Mouse (Mus musculus) small intestine, adult 2 months (tissue): Measurements from ENCODE around the gene Cracr2a. TPM values are rescaled to one million over a fixed set of nuclear protein-coding genes. Genes with fewer than 3 reads are reported as not detected.

ENCODE experiments used
- H3K27ac ChIP-seq: fragments of 200-500 bp; 2 replicates; pipeline ENCODE4 v1.5.1; 2012; ENCODE audit warnings: low read depth, low read length, control low read depth, inconsistent platforms; ENCODE audit not compliant: insufficient read depth
- H3K27me3 ChIP-seq: fragments of 200-500 bp; 2 replicates; pipeline ENCODE4 v1.6.1; 2012; ENCODE audit warnings: mild to moderate bottlenecking, moderate library complexity, low read length, inconsistent platforms; ENCODE audit not compliant: control insufficient read depth, insufficient read depth
- H3K36me3 ChIP-seq: fragments of 200-500 bp; 2 replicates; pipeline ENCODE4 v1.6.1; 2012; ENCODE audit warnings: mild to moderate bottlenecking, low read length, control low read depth, inconsistent platforms; ENCODE audit not compliant: control insufficient read depth, insufficient read depth
- H3K4me1 ChIP-seq: fragments of 200-500 bp; 2 replicates; pipeline ENCODE4 v1.6.1; 2012; ENCODE audit warnings: low read length, inconsistent platforms, mixed read lengths; ENCODE audit not compliant: control insufficient read depth, insufficient read depth, insufficient read length
- H3K4me3 ChIP-seq: fragments of 200-500 bp; 2 replicates; pipeline ENCODE4 v1.5.1; 2012; ENCODE audit warnings: low read depth, mild to moderate bottlenecking, control low read depth, inconsistent platforms, low read length, moderate library complexity
- CTCF ChIP-seq: fragments of 200-500 bp; IDR thresholded peaks from 2 replicates; pipeline ENCODE4 v1.5.1; 2012; ENCODE audit warnings: low read depth, mild to moderate bottlenecking, control low read depth, inconsistent platforms, low read length, moderate library complexity, mixed read lengths; ENCODE audit not compliant: insufficient replicate concordance, insufficient read length; ENCODE audit errors: extremely low read depth
- POLR2A ChIP-seq: fragments of 200-500 bp; IDR thresholded peaks from 2 replicates; pipeline ENCODE4 v1.6.1; 2012; ENCODE audit warnings: low read depth, mild to moderate bottlenecking, control low read depth, inconsistent platforms, low read length, moderate library complexity
- WGBS: fragments of 180-500 bp; shearing (Covaris S2); methylation state at CpG from one replicate; pipeline ENCODE4 v1.1.7; 2018; 5-methylcytosine and 5-hydroxymethylcytosine counted together
- polyA plus RNA-seq: library from polyadenylated mRNA; depleted of rRNA; stranded (reverse); fragments of >200 nt; gene quantifications from 2 replicates; pipeline ENCODE4 v1.2.3, GENCODE M21; 2012

The Cracr2a gene
- polyA plus RNA-seq, 1 experiment = 7.0 TPM

GRCm38 (mm10) chr6:127540517-127540916 lies 20.6 kb upstream of the Cracr2a start:
- H3K4me3 ChIP-seq = no peak overlapping the region
- H3K27me3 ChIP-seq = no peaks in the 10 kb centered on the region; the same call in none of the 2 replicates
- TF ChIP-seq POLR2A = no peak
- no peak for TF ChIP-seq CTCF
- H3K27ac ChIP-seq = no peak overlapping the region
- H3K36me3 ChIP-seq = no peaks in the 10 kb centered on the region
- WGBS = 64% methylated on average over 4 of the region's 4 CpGs
- peaks cover 2% of the 10 kb centered on the region; the same call in 1 of the 2 replicates for H3K4me1 ChIP-seq

- H3K27me3 ChIP-seq = no peaks in the 10 kb centered on the region; the same call in none of the 2 replicates
- H3K4me1 ChIP-seq = peaks cover 5% of the 10 kb centered on the region; the same call in 1 of the 2 replicates
- H3K4me3 ChIP-seq = no peak overlapping the region
- H3K27ac ChIP-seq = no peak overlapping the region
- H3K36me3 ChIP-seq = no peaks in the 10 kb centered on the region
- TF ChIP-seq POLR2A = no peak
- TF ChIP-seq CTCF = peak; percentile 40; the same call in 1 of the 2 replicates
- WGBS = 25% methylated on average over 18 of the region's 18 CpGs
These were observed 19.3 kb upstream of the Cracr2a start for GRCm38 (mm10) chr6:127541617-127542374.

- H3K27me3 ChIP-seq = no peaks in the 10 kb centered on the region
- H3K4me3 ChIP-seq = no peak overlapping the region
- TF ChIP-seq POLR2A (no peak), CTCF (no peak)
- WGBS = 12% methylated on average over 4 of the region's 4 CpGs
- H3K4me1 ChIP-seq = peaks cover 6% of the 10 kb centered on the region; the same call in 1 of the 2 replicates
- no peaks in the 10 kb centered on the region for H3K36me3 ChIP-seq
- no peak overlapping the region for H3K27ac ChIP-seq
These were observed 14.5 kb upstream of the Cracr2a start for GRCm38 (mm10) chr6:127546676-127547075.

GRCm38 (mm10) chr6:127552940-127553339 lies 8.2 kb upstream of the Cracr2a start:
- TF ChIP-seq POLR2A (no peak), CTCF (no peak)
- H3K36me3 ChIP-seq = no peaks in the 10 kb centered on the region
- no peaks in the 10 kb centered on the region for H3K27me3 ChIP-seq
- H3K4me1 ChIP-seq = 0 out of 2 replicates have a peak, but pooled peaks cover under 1% of the 10 kb centered on the region
- WGBS = 90% methylated on average over 4 of the region's 4 CpGs
- no peak overlapping the region for H3K4me3 ChIP-seq
- no peak overlapping the region for H3K27ac ChIP-seq

GRCm38 (mm10) chr6:127555553-127555952 lies 5.6 kb upstream of the Cracr2a start:
- H3K36me3 ChIP-seq = no peaks in the 10 kb centered on the region
- WGBS = 45% methylated on average over 6 of the region's 6 CpGs
- H3K27me3 ChIP-seq = no peaks in the 10 kb centered on the region
- no peak overlapping the region for H3K27ac ChIP-seq
- TF ChIP-seq CTCF = no peak
- no peak for TF ChIP-seq POLR2A
- no peak overlapping the region for H3K4me3 ChIP-seq
- H3K4me1 ChIP-seq = no peaks in the 10 kb centered on the region

- Histone ChIP-seq H3K36me3 (no peaks in the 10 kb centered on the region), H3K27me3 (no peaks in the 10 kb centered on the region), H3K4me1 (peaks cover 9% of the 10 kb centered on the region), H3K27ac (no peak overlapping the region), H3K4me3 (peak overlapping the region; percentile 69)
- TF ChIP-seq POLR2A (no peak), CTCF (no peak)
- 16% methylated on average over 7 of the region's 7 CpGs for WGBS
These were observed 287 bp upstream of the Cracr2a start for GRCm38 (mm10) chr6:127560872-127561230.

GRCm38 (mm10) chr6:127563511-127563910 lies 2.4 kb downstream of the Cracr2a start:
- 73% methylated on average over 4 of the region's 4 CpGs for WGBS
- no peaks in the 10 kb centered on the region for H3K27me3 ChIP-seq
- H3K4me1 ChIP-seq = peaks cover 13% of the 10 kb centered on the region
- no peak overlapping the region for H3K4me3 ChIP-seq
- H3K27ac ChIP-seq = no peak overlapping the region
- no peaks in the 10 kb centered on the region for H3K36me3 ChIP-seq
- TF ChIP-seq POLR2A = no peak
- no peak for TF ChIP-seq CTCF
